Mouse (Mus musculus) hindbrain, embryonic 11.5 days (tissue): Measurements from ENCODE around the gene Rab8b. TPM values are rescaled to one million over a fixed set of nuclear protein-coding genes. Genes with fewer than 3 reads are reported as not detected.

Experiments used
- ATAC-seq: fragments of 200-750 bp; cut with Nextera tagmentation; 2 replicates; pipeline ENCODE4 v1.8.0; 2017; ENCODE audit warnings: mild to moderate bottlenecking, moderate TSS enrichment, moderate library complexity; ENCODE audit not compliant: low FRiP score
- DNase-seq: peaks from one replicate; pipeline ENCODE4 v3.0.0-alpha.2; 2015; ENCODE audit warnings: low spot score
- H3K27ac ChIP-seq: fragments of 300-500 bp; sonication (generic); 2 replicates; pipeline ENCODE4 v1.5.1; 2014; ENCODE audit warnings: mild to moderate bottlenecking, low read depth, low read length
- H3K27me3 ChIP-seq: fragments of 300-500 bp; sonication (generic); 2 replicates; pipeline ENCODE4 v1.6.1; 2014; ENCODE audit warnings: mild to moderate bottlenecking, low read length, moderate library complexity, mixed read lengths; ENCODE audit not compliant: control insufficient read depth, insufficient read depth
- H3K36me3 ChIP-seq: fragments of 300-500 bp; sonication (generic); 2 replicates; pipeline ENCODE4 v1.6.1; 2014; ENCODE audit warnings: mild to moderate bottlenecking, low read length, moderate library complexity, mixed read lengths; ENCODE audit not compliant: control insufficient read depth, insufficient read depth
- H3K4me1 ChIP-seq: fragments of 300-500 bp; sonication (generic); replicated peaks from 2 replicates; pipeline ENCODE4 v1.6.1; 2014; ENCODE audit warnings: low read length, mixed read lengths; ENCODE audit not compliant: control insufficient read depth, insufficient read depth
- H3K4me2 ChIP-seq: fragments of 300-500 bp; sonication (generic); replicated peaks from 2 replicates; pipeline ENCODE4 v1.6.1; 2014; ENCODE audit warnings: mild to moderate bottlenecking, low read depth, low read length
- H3K4me3 ChIP-seq: fragments of 300-500 bp; sonication (generic); 2 replicates; pipeline ENCODE4 v1.5.1; 2014; ENCODE audit warnings: low read depth, low read length
- H3K9ac ChIP-seq: fragments of 300-500 bp; sonication (generic); 2 replicates; pipeline ENCODE4 v1.6.1; 2014; ENCODE audit warnings: low read depth, low read length
- H3K9me3 ChIP-seq: fragments of 300-500 bp; sonication (generic); 2 replicates; pipeline ENCODE4 v1.6.1; 2016; ENCODE audit warnings: low read length; ENCODE audit not compliant: control insufficient read depth
- WGBS: fragments of 180-500 bp; shearing (Covaris S2); extraction: QIAGEN DNeasy Blood & Tissue Kit; methylation state at CpG from one replicate; pipeline ENCODE4 v1.1.7; 2014; 5-methylcytosine and 5-hydroxymethylcytosine counted together
- polyA plus RNA-seq: library from polyadenylated mRNA; unstranded; fragments of >200 nt; fragmentation: Nextera tagmentation; extraction: Ambion mirVana; gene quantifications from 2 replicates; pipeline ENCODE4 v1.2.1, GENCODE M21; 2014

The Rab8b gene
- polyA plus RNA-seq, 1 experiment from 2014 or later, result 34.3 TPM

- ATAC-seq (no peak), DNase-seq (no peak)
- H3K4me2 ChIP-seq, result no peak overlapping the region
- no peaks in the 10 kb centered on the region for H3K9me3 ChIP-seq
- H3K27ac ChIP-seq, result no peak overlapping the region
- H3K9ac ChIP-seq, result no peak overlapping the region
- peaks cover 7% of the 10 kb centered on the region; the same call in 1 of the 2 replicates for H3K4me1 ChIP-seq
- no peak overlapping the region for H3K4me3 ChIP-seq
- H3K27me3 ChIP-seq, result no peaks in the 10 kb centered on the region
- no peaks in the 10 kb centered on the region for H3K36me3 ChIP-seq
- WGBS, result 76% methylated on average over 6 of the region's 6 CpGs
Measured at GRCm38 (mm10) chr9:66886818-66887217, 32.7 kb downstream of the Rab8b start.

GRCm38 (mm10) chr9:66886366-66886765 lies 33.1 kb downstream of the Rab8b start:
- Histone ChIP-seq H3K36me3 (no peaks in the 10 kb centered on the region), H3K9me3 (no peaks in the 10 kb centered on the region), H3K4me2 (no peak overlapping the region), H3K4me3 (no peak overlapping the region), H3K27me3 (no peaks in the 10 kb centered on the region), H3K4me1 (peaks cover 7% of the 10 kb centered on the region; the same call in 1 of the 2 replicates), H3K27ac (no peak overlapping the region), H3K9ac (no peak overlapping the region)
- no peak for DNase-seq
- no peak for ATAC-seq
- WGBS, result 49% methylated on average over 3 of the region's 3 CpGs

- peaks cover 7% of the 10 kb centered on the region; the same call in 1 of the 2 replicates for H3K4me1 ChIP-seq
- H3K9me3 ChIP-seq, result no peaks in the 10 kb centered on the region
- ATAC-seq (no peak), DNase-seq (no peak)
- H3K27ac ChIP-seq, result no peak overlapping the region
- 92% methylated on average over 2 of the region's 2 CpGs for WGBS
- no peak overlapping the region for H3K4me2 ChIP-seq
- H3K4me3 ChIP-seq, result no peak overlapping the region
- no peaks in the 10 kb centered on the region for H3K36me3 ChIP-seq
- no peaks in the 10 kb centered on the region for H3K27me3 ChIP-seq
- no peak overlapping the region for H3K9ac ChIP-seq
Measured at GRCm38 (mm10) chr9:66884609-66885008, 34.9 kb downstream of the Rab8b start.

- H3K4me2 ChIP-seq, result no peak overlapping the region
- no peaks in the 10 kb centered on the region for H3K36me3 ChIP-seq
- H3K9me3 ChIP-seq, result no peaks in the 10 kb centered on the region
- no peaks in the 10 kb centered on the region for H3K27me3 ChIP-seq
- peaks cover 7% of the 10 kb centered on the region; the same call in 1 of the 2 replicates for H3K4me1 ChIP-seq
- H3K4me3 ChIP-seq, result no peak overlapping the region
- H3K9ac ChIP-seq, result no peak overlapping the region
- ATAC-seq (no peak), DNase-seq (no peak)
- 87% methylated on average over 5 of the region's 5 CpGs for WGBS
- no peak overlapping the region for H3K27ac ChIP-seq
Measured at GRCm38 (mm10) chr9:66883500-66883899, 36.0 kb downstream of the Rab8b start.

- Histone ChIP-seq H3K4me2 (no peak overlapping the region), H3K9ac (no peak overlapping the region), H3K9me3 (no peaks in the 10 kb centered on the region), H3K4me3 (no peak overlapping the region), H3K4me1 (peaks cover 7% of the 10 kb centered on the region; the same call in 1 of the 2 replicates), H3K27me3 (no peaks in the 10 kb centered on the region), H3K36me3 (no peaks in the 10 kb centered on the region), H3K27ac (no peak overlapping the region)
- DNase-seq (no peak), ATAC-seq (no peak)
- 50% methylated on average over 8 of the region's 8 CpGs for WGBS
Measured at GRCm38 (mm10) chr9:66882406-66882821, 37.1 kb downstream of the Rab8b start.

GRCm38 (mm10) chr9:66881858-66882257 lies 37.6 kb downstream of the Rab8b start:
- Histone ChIP-seq H3K4me2 (no peak overlapping the region), H3K9me3 (no peaks in the 10 kb centered on the region), H3K4me3 (no peak overlapping the region), H3K27ac (no peak overlapping the region), H3K36me3 (no peaks in the 10 kb centered on the region), H3K9ac (no peak overlapping the region), H3K4me1 (peaks cover 5% of the 10 kb centered on the region; the same call in 1 of the 2 replicates), H3K27me3 (no peaks in the 10 kb centered on the region)
- DNase-seq (no peak), ATAC-seq (no peak)
- 84% methylated on average over 3 of the region's 3 CpGs for WGBS

GRCm38 (mm10) chr9:66880752-66881151 lies 38.7 kb downstream of the Rab8b start:
- H3K4me1 ChIP-seq, result no peaks in the 10 kb centered on the region
- DNase-seq (no peak), ATAC-seq (no peak)
- no peak overlapping the region for H3K4me3 ChIP-seq
- H3K27me3 ChIP-seq, result no peaks in the 10 kb centered on the region
- no peaks in the 10 kb centered on the region for H3K9me3 ChIP-seq
- H3K4me2 ChIP-seq, result no peak overlapping the region
- H3K9ac ChIP-seq, result no peak overlapping the region
- no peaks in the 10 kb centered on the region for H3K36me3 ChIP-seq
- WGBS, result 88% methylated on average over 2 of the region's 2 CpGs
- no peak overlapping the region for H3K27ac ChIP-seq

GRCm38 (mm10) chr9:66879486-66879885 lies 40.0 kb downstream of the Rab8b start:
- Histone ChIP-seq H3K4me3 (no peak overlapping the region), H3K9me3 (no peaks in the 10 kb centered on the region), H3K4me2 (no peak overlapping the region), H3K9ac (no peak overlapping the region), H3K27me3 (no peaks in the 10 kb centered on the region), H3K36me3 (no peaks in the 10 kb centered on the region), H3K4me1 (no peaks in the 10 kb centered on the region), H3K27ac (no peak overlapping the region)
- 83% methylated on average over 6 of the region's 6 CpGs for WGBS
- DNase-seq, result no peak
- no peak for ATAC-seq

GRCm38 (mm10) chr9:66878899-66879298 lies 40.6 kb downstream of the Rab8b start:
- no peaks in the 10 kb centered on the region for H3K36me3 ChIP-seq
- no peak overlapping the region for H3K27ac ChIP-seq
- no peaks in the 10 kb centered on the region for H3K4me1 ChIP-seq
- ATAC-seq (no peak), DNase-seq (no peak)
- 93% methylated on average over 3 of the region's 3 CpGs for WGBS
- no peak overlapping the region for H3K4me3 ChIP-seq
- H3K9me3 ChIP-seq, result no peaks in the 10 kb centered on the region
- H3K9ac ChIP-seq, result no peak overlapping the region
- H3K4me2 ChIP-seq, result no peak overlapping the region
- H3K27me3 ChIP-seq, result no peaks in the 10 kb centered on the region
